Mouse (Mus musculus) macrophage (primary cell): ENCODE data around the gene Mthfd2l. TPM values are rescaled to one million over a fixed set of nuclear protein-coding genes. Genes with fewer than 3 reads are reported as not detected.

Experiments
- H3K27ac ChIP-seq: fragments of 350-480 bp; formaldehyde crosslinking; 2 replicates; pipeline ENCODE4 v1.9.0; 2021
- H3K36me3 ChIP-seq: fragments of 350-480 bp; formaldehyde crosslinking; 2 replicates; pipeline ENCODE4 v1.9.0; 2021; ENCODE audit errors: inconsistent target
- H3K4me3 ChIP-seq: fragments of 350-480 bp; formaldehyde crosslinking; 2 replicates; pipeline ENCODE4 v1.9.0; 2021; ENCODE audit errors: inconsistent target
- H3K79me2 ChIP-seq: fragments of 350-480 bp; formaldehyde crosslinking; 2 replicates; pipeline ENCODE4 v1.9.0; 2021; ENCODE audit errors: inconsistent target
- WGBS: methylation state at CpG from one replicate; pipeline ENCODE4 v1.1.7; 2026; ENCODE audit warnings: inconsistent platforms; ENCODE audit not compliant: missing documents; 5-methylcytosine and 5-hydroxymethylcytosine counted together
- polyA plus RNA-seq: library from polyadenylated mRNA; stranded (reverse); fragments of 250-400 nt; gene quantifications from 3 replicates; pipeline ENCODE4 v1.2.4, GENCODE M21; 2018; ENCODE audit warnings: inconsistent platforms

The Mthfd2l gene
- polyA plus RNA-seq, 1 experiment from 2014 or later, result 6.0 TPM

GRCm38 (mm10) chr5:91048397-91048796 is 117.5 kb downstream of the Mthfd2l start:
- WGBS, result 91% methylated on average over 8 of the region's 8 CpGs
- Histone ChIP-seq H3K27ac (no peak overlapping the region), H3K36me3 (no peaks in the 10 kb centered on the region)

More at GRCm38 (mm10) chr5:91048397-91048796, 117.5 kb downstream of the Mthfd2l start:
- Histone ChIP-seq H3K4me3 (no peak overlapping the region), H3K79me2 (no peaks in the 10 kb centered on the region)

Other genes with a start within 250 kb of the Mthfd2l start
- 0.11 TPM in 1 of 3 replicates, not detected in the others for gene Cxcl5, start 171.8 kb upstream of the Mthfd2l start, polyA plus RNA-seq
- gene Ppbp, start 162.6 kb upstream of the Mthfd2l start, polyA plus RNA-seq, result 1.9 to 15.6 TPM (median 10.5 TPM) in 3 replicates
- 376 to 3,137 TPM (median 826 TPM) in 3 replicates for gene Pf4, start 158.7 kb upstream of the Mthfd2l start, polyA plus RNA-seq
- gene Cxcl3, start 145.0 kb upstream of the Mthfd2l start, polyA plus RNA-seq, result 0.20 to 0.48 TPM (median 0.37 TPM) in 3 replicates
- gene Cxcl15, start 136.6 kb upstream of the Mthfd2l start, polyA plus RNA-seq, result not detected in 3 replicates
- gene Cxcl1, start 39.9 kb upstream of the Mthfd2l start, polyA plus RNA-seq, result 2.8 to 6.2 TPM (median 2.9 TPM) in 3 replicates
- 8.1 to 14.6 TPM (median 10.7 TPM) in 3 replicates for gene Cxcl2, start 27.2 kb upstream of the Mthfd2l start, polyA plus RNA-seq
- gene Epgn, start 96.3 kb downstream of the Mthfd2l start, polyA plus RNA-seq, result not detected in 3 replicates
- not detected in 3 replicates for gene Ereg, start 143.5 kb downstream of the Mthfd2l start, polyA plus RNA-seq
- gene Areg, start 208.5 kb downstream of the Mthfd2l start, polyA plus RNA-seq, result not detected in 3 replicates